Mouse (Mus musculus) lung, adult 2 months (tissue): Measurements from ENCODE around the gene Slamf8. TPM values are rescaled to one million over a fixed set of nuclear protein-coding genes. Genes with fewer than 3 reads are reported as not detected.

Source experiments
- DNase-seq: peaks from one replicate; pipeline ENCODE4 v3.0.0; 2022
- H3K4me1 ChIP-seq: fragments of 200-500 bp; 2 replicates; pipeline ENCODE4 v1.6.1; 2011; ENCODE audit warnings: low read length; ENCODE audit not compliant: control insufficient read depth, insufficient read depth
- H3K4me3 ChIP-seq: fragments of 200-500 bp; replicated peaks from 2 replicates; pipeline ENCODE3; 2011; ENCODE audit warnings: low read depth, mild to moderate bottlenecking, control low read depth, low read length; ENCODE audit errors: extremely low read depth
- CTCF ChIP-seq: fragments of 200-500 bp; IDR thresholded peaks from 2 replicates; pipeline ENCODE4 v1.5.1; 2011; ENCODE audit warnings: mild to moderate bottlenecking, low read length, control low read depth; ENCODE audit not compliant: insufficient read depth
- POLR2A ChIP-seq: fragments of 200-500 bp; IDR thresholded peaks from 2 replicates; pipeline ENCODE4 v1.6.1; 2011; ENCODE audit warnings: low read depth, mild to moderate bottlenecking, control low read depth, low read length, borderline replicate concordance; ENCODE audit errors: extremely low read depth
- WGBS: fragments of 180-500 bp; shearing (Covaris S2); methylation state at CpG from one replicate; pipeline ENCODE4 v1.1.7; 2018; 5-methylcytosine and 5-hydroxymethylcytosine counted together
- polyA plus RNA-seq: library from polyadenylated mRNA; depleted of rRNA; stranded (reverse); fragments of >200 nt; gene quantifications from 2 replicates; pipeline ENCODE4 v1.2.3, GENCODE M21; 2012

Gene Slamf8
- polyA plus RNA-seq, 1 experiment, result 2.0 TPM

DNA sequence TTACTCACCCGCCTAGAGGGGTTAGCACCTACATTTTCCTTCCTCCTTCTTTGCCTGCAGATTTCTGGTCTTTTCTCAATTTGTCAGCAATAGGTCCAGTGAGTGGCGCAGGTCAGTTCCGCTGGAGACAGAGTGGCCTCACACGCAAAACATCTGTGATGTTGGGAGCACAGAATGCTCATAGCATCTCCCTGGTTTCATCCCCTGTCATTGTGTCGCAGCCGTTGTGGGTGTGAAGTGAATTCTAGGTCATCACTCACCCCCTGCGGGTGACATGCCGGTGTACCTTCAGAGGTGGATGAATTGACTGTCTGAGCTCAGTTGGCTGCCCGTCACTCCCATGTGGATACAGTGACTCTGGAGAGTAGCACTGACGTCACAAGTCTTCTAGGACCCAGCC, 20.9 kb upstream of the Slamf8 start:
- H3K4me3 ChIP-seq, result no peak overlapping the region
- 64% methylated on average over 10 of the region's 10 CpGs for WGBS
- no peaks in the 10 kb centered on the region for H3K4me1 ChIP-seq
- TF ChIP-seq POLR2A (no peak), CTCF (no peak)
- no peak for DNase-seq

DNA sequence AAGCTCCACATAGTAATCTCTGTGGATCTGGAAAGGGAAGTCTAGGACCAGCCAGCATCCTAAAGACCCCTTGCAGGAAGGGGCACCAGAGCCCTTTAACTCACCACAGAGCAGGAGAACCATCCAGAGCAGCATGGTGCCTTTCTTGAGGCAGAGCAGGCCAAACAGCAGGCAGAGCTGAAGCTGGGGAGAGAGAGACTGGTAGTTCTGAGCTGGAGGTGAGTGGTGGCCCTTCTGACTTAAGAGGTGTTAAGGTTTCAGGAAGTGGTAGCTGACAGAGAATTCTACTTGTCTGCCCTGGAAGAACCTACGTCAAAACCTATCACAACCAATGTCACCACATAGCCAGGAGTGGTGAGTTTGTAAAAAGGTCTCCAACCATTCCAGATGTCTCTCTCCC, 12.0 kb upstream of the Slamf8 start, which contains the start of gene Fcrl6:
TSS of gene Fcrl6 (minus strand) at position 226 of the 400 bp plus-strand sequence.
- no peak for DNase-seq
- Histone ChIP-seq H3K4me1 (no peaks in the 10 kb centered on the region), H3K4me3 (no peak within 1 kb of the TSS)
- no peak for TF ChIP-seq CTCF
- TF ChIP-seq POLR2A, result no peak
- 37% methylated on average over 1 of the region's 1 CpGs for WGBS

DNA sequence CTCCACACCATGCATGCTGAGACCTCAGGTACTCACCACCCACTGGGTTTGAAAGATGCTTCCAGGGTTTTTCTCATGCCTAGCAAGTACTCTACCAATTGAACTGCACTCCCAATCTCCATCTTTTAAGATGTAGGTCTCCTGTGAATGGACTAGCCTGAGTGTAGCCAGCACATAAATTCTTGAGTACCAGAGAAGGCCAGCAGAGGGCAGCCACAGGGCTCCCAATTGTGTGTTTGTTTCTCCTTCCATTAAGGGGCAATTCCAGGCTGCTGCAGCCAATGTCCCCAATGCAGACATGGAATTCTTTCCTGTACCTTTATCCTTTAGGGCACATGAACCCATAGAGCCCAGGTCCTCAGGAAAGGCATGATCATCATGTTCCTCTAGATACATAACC, 4.1 kb upstream of the Slamf8 start:
- peak; percentile 26 for DNase-seq

DNA sequence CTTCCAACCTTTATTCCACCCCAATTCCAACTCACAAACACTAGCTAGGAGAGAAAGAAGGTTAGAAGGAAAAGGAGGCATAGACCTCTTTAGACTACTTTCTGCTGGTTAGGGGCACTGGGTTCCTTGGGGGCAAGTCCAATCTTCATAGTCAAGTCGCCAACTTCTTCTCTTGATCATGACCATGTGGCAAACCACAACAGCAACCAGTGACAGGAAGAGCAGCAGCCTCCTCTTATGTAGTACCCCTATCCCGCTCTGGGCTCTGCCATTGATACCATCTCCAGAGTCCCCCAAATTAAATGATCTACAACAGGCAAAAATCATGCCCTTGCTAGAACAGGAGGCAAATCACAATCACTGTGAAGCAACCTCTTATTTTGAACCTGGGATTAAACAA, 3.6 kb upstream of the Slamf8 start:
- H3K4me1 ChIP-seq, result no peaks in the 10 kb centered on the region
- 77% methylated on average over 2 of the region's 2 CpGs for WGBS
- TF ChIP-seq CTCF, result no peak
- TF ChIP-seq POLR2A, result no peak
- H3K4me3 ChIP-seq, result no peak overlapping the region
- DNase-seq, result no peak

More for the DNA sequence above, 4.1 kb upstream of the Slamf8 start:
- H3K4me1 ChIP-seq, result no peaks in the 10 kb centered on the region
- peak; percentile 59 for TF ChIP-seq CTCF
- TF ChIP-seq POLR2A, result no peak
- no peak overlapping the region for H3K4me3 ChIP-seq

DNA sequence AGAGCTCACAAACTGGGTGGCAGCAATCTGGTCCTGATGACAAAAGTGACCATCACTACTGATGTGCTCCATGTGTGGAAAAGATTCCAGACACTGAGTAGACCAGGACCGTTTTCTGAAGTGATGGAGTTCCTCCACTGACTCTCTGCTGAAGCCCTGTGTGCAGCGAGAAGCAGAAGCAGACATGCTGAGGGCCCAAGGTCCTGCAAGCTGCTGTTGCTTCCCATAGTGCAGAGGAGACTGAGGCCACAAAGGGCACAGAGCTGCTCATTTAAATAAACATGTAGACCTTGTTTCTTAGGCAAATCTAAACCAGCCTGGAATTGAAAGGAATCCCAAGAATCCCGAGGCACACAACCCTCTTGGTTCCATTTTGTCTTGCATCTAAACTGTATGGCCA, 3.0 kb upstream of the Slamf8 start:
- TF ChIP-seq POLR2A, result no peak
- TF ChIP-seq CTCF, result no peak
- Histone ChIP-seq H3K4me3 (no peak overlapping the region), H3K4me1 (no peaks in the 10 kb centered on the region)
- 67% methylated on average over 3 of the region's 3 CpGs for WGBS
- no peak for DNase-seq

DNA sequence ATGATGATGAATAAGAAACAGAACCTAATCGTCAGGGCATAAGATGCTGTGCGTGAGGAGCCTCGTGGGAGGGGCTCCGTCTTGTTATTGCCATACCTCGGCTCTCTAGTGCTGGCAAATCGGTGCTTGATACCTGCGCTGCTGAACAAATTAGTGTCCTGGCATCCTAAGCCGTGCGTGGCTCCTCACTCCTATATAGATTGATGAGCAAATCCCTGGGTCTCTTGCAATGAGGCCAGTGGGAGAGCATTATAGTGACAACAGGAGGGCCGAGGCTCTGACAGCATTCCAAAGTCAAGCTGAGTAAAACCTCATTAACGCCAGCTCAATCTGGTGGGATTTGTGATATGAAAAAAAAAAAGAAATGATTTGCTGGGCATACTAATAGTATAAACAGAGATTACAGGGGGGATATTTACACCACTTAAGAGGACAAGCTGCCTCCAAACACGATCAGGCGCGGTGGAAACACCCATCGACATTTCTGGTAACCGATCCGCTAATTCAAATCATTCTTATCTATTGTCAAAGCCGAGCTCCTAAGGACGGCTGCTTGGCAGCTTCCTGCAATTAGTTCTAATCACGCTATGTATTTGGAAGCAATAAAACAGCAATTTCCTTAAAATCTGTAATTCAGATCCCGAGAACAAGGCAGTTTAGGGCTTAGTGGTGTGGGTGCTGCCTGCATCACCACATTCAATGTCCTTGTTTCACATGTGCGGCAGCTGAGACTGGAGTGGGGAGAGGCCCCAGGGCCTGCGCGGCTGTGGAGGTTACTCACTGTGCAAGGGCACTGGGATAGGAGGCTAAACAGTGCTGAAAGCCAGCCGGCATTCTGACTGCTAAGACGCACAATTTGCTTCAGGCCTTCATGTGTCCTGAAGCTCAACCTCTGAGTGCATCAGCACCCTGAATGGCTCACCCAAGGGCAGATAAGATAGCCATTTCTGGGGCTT, 4.5 kb downstream of the Slamf8 start:
- H3K4me1 ChIP-seq, result no peaks in the 10 kb centered on the region
- TF ChIP-seq CTCF (no peak), POLR2A (no peak)
- 41% methylated on average over 26 of the region's 26 CpGs for WGBS
- H3K4me3 ChIP-seq, result no peak overlapping the region
- DNase-seq, result no peak

DNA sequence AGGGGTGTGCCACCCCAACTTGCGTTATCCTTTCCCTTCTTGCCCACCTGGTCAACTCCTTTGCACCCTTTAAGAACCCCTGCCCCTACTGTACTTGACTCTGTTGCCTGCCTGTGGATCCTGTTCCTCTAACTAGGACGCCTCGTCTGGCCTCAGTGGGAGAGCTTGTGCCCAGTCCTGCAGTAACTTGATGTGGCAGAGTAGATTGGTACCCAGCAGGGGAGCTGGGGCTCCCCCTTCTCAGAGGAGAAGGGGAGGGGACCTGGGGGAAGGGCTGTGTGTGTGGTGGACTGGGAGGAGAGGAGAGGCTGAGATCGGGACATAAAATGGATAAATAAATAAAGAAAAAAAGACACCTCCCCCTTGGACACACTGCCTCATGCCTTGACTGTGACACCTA, 5.3 kb downstream of the Slamf8 start:
- TF ChIP-seq POLR2A, result no peak
- TF ChIP-seq CTCF, result no peak
- no peak for DNase-seq
- 46% methylated on average over 4 of the region's 4 CpGs for WGBS
- Histone ChIP-seq H3K4me1 (no peaks in the 10 kb centered on the region), H3K4me3 (no peak overlapping the region)

DNA sequence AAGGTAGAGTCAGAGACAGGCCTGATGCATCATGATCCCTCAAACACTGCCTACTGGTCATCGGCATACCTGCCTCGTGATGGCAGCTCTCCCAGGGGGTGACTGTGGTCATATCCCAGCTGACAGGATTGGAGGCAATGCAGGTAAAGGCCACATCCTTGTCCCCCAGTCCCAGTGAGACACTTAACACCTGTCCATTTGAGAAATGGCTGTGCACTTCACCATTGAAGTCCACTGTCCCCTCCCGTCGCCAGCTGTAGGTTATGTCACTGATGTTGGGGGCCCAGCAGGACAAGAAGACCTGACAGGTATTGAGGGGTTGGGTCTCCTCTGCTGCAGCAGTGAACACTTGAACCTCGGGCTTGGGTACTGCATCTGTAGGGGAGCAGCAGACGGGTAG, 6.1 kb downstream of the Slamf8 start:
- no peak overlapping the region for H3K4me3 ChIP-seq
- H3K4me1 ChIP-seq, result no peaks in the 10 kb centered on the region
- 90% methylated on average over 6 of the region's 6 CpGs for WGBS
- no peak for DNase-seq
- TF ChIP-seq POLR2A (no peak), CTCF (no peak)

DNA sequence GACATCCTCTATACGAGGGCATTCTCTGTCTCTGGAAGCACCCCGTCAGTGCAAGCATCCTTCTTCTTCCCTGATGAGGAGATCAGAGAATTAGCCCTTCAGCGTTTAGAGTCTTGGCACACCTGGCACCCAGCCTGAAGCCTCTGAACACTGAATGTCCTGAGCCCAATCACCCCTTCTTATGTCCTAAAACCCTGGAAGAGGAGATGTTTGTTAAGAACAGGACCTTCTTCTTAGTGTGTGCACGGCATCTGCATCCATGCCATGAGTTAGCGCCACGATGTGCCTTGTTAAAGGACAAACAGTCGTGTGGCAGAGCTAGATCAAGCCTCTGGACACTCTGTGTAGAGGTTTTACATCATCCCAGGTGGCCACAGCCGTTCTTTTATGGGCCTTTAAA, 7.9 kb downstream of the Slamf8 start:
- no peak for DNase-seq
- TF ChIP-seq POLR2A, result no peak
- no peak for TF ChIP-seq CTCF
- H3K4me3 ChIP-seq, result no peak overlapping the region
- 83% methylated on average over 8 of the region's 8 CpGs for WGBS
- no peaks in the 10 kb centered on the region for H3K4me1 ChIP-seq

DNA sequence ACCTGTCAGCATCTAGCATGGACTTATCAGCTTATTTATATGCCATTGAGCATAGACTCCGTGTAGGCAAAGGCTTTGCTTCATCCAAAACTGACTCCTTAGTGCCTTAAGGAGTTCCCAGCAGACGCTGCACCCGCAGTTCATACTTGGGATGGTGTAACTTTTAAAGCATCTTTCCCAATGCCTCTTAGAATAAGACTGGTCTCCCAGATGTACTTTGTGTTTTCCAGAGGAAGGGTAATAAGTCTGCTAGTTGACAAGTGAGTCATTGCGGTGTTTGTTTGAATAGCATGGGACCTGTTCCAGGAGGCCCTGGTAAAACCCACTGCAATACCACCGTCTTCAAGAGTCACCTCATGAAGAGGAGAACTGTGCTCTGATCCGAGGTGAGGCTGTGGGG, 10.3 kb downstream of the Slamf8 start:
- 48% methylated on average over 6 of the region's 6 CpGs for WGBS
- TF ChIP-seq POLR2A (no peak), CTCF (no peak)
- Histone ChIP-seq H3K4me1 (no peaks in the 10 kb centered on the region), H3K4me3 (no peak overlapping the region)
- DNase-seq, result no peak

DNA sequence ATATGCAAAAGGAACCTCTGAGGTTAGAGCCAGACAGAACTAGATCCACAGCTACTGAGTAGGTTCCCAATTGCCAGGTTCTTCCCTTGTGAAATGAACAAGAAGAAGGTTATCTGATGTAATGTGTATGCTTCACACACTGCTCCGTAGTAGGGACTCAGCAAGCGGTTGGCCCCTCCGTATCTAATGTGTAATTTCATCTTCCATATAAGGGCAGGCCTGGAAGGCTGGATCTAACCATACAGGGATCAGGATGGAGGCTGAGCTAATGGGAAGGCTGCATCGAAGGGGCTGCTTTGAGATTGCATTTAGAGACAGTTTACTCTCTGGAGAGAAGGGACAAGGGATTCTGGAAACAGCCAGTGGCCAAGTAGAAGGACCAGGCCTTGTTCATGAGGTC, 22.6 kb downstream of the Slamf8 start:
- no peak for TF ChIP-seq CTCF
- no peak for TF ChIP-seq POLR2A
- no peak overlapping the region for H3K4me3 ChIP-seq
- no peak for DNase-seq
- no peaks in the 10 kb centered on the region for H3K4me1 ChIP-seq
- WGBS, result 46% methylated on average over 4 of the region's 4 CpGs
